Mouse (Mus musculus): ENCODE measurements around the gene Rab5c. TPM values are rescaled to one million over a fixed set of nuclear protein-coding genes. Genes with fewer than 3 reads are reported as not detected.

The Rab5c gene
- total and polyA plus RNA-seq, 3 experiments, result 121 to 156 (median 150) TPM

GRCm38 (mm10) chr11:100780247-100780646 lies 42.2 kb upstream of the Rab5c start:
- no peak overlapping the region for H3K9ac ChIP-seq (ENCODE audit: insufficient read depth, low read depth)
- no peak for TF ChIP-seq KAT2A (IDR thresholded peaks at IDR 0.05; ENCODE audit: insufficient replicate concordance, low read length)
- no peak for TF ChIP-seq ELF1 (IDR thresholded peaks at IDR 0.05; ENCODE audit: low read depth, low read length)
- TF ChIP-seq E2F4 (IDR thresholded peaks at IDR 0.05; ENCODE audit: insufficient replicate concordance, low read depth, low read length), result no peak
- TF ChIP-seq BHLHE40 (IDR thresholded peaks at IDR 0.05; ENCODE audit: low read depth, low read length), result no peak
- TF ChIP-seq GABPA (IDR thresholded peaks at IDR 0.05; ENCODE audit: insufficient replicate concordance, low read depth, low read length), result no peak
- no peak for TF ChIP-seq POLR2AphosphoS2 (IDR thresholded peaks at IDR 0.05; ENCODE audit: low read depth, low read length)
- no peak for TF ChIP-seq EP300 (IDR thresholded peaks at IDR 0.05; ENCODE audit: low read length)
- no peak for TF ChIP-seq NELFE (IDR thresholded peaks at IDR 0.05; ENCODE audit: low read depth, low read length)
- TF ChIP-seq USF2 (conservative IDR thresholded peaks at IDR 0.05; ENCODE audit: low read depth, low read length), result no peak
- no peak for TF ChIP-seq MEF2A (IDR thresholded peaks at IDR 0.05; ENCODE audit: borderline replicate concordance, low read depth, low read length)
- TF ChIP-seq TBP (conservative IDR thresholded peaks at IDR 0.05; ENCODE audit: low read depth, low read length), result no peak
- no peak for TF ChIP-seq CHD2 (IDR thresholded peaks at IDR 0.05; ENCODE audit: low read length)
- no peak for TF ChIP-seq IRF4 (IDR thresholded peaks at IDR 0.05; ENCODE audit: low read depth, low read length)
- DNase-seq (ENCODE audit: extremely low read depth), result no peak
- peaks cover 16 to 53% of the 10 kb centered on the region in 2 experiments for H3K36me3 ChIP-seq (replicated peaks in 1 of 2; ENCODE audit: control insufficient read depth in 1 of 2, insufficient read depth in 1 of 2, low read length in 1 of 2)
- no peaks in the 10 kb centered on the region for H3K9me3 ChIP-seq (replicated peaks; ENCODE audit: low read length)
- H3K4me1 ChIP-seq (ENCODE audit: control insufficient read depth in 1 of 2, insufficient read depth in 2 of 2), result peaks cover 4 to 21% of the 10 kb centered on the region in 2 experiments
- no peaks in the 10 kb centered on the region for H3K79me2 ChIP-seq (replicated peaks; ENCODE audit: control insufficient read depth, extremely low read depth, insufficient read depth, poor library complexity, severe bottlenecking)
- H3K27me3 ChIP-seq (replicated peaks), result no peaks in the 10 kb centered on the region
- no peak overlapping the region for H3K4me3 ChIP-seq (replicated peaks in 1 of 3; ENCODE audit: low read depth in 2 of 3, low read length in 2 of 3, poor library complexity in 1 of 3)
- no peak overlapping the region for H3K27ac ChIP-seq (ENCODE audit: insufficient read depth, low read depth)
- in situ Hi-C loops (cut with MboI; ENCODE audit: low pct_ligation_motif_present, low pct_unique_long_range_greater_than_20kb, low sequenced_read_pairs) (no loop called here), dilution Hi-C loops (cut with MboI; ENCODE audit: extremely low pct_ligation_motif_present, extremely low pct_unique_long_range_greater_than_20kb, low sequenced_read_pairs) (no loop called here)
- no peak overlapping the region for H3K4me2 ChIP-seq (ENCODE audit: insufficient read depth, low read depth, poor library complexity, severe bottlenecking)

GRCm38 (mm10) chr11:100778069-100778468 lies 40.1 kb upstream of the Rab5c start:
- H3K4me2 ChIP-seq (ENCODE audit: insufficient read depth, low read depth, poor library complexity, severe bottlenecking), result no peak overlapping the region
- no peak overlapping the region for H3K4me3 ChIP-seq (replicated peaks in 1 of 3; ENCODE audit: low read depth in 2 of 3, low read length in 2 of 3, poor library complexity in 1 of 3)
- DNase-seq (ENCODE audit: extremely low read depth), result no peak
- H3K27ac ChIP-seq (ENCODE audit: insufficient read depth, low read depth), result no peak overlapping the region
- dilution Hi-C loops (cut with MboI; ENCODE audit: extremely low pct_ligation_motif_present, extremely low pct_unique_long_range_greater_than_20kb, low sequenced_read_pairs), result no loop called here
- no peak overlapping the region for H3K9ac ChIP-seq (ENCODE audit: insufficient read depth, low read depth)
- H3K36me3 ChIP-seq (replicated peaks in 1 of 2; ENCODE audit: control insufficient read depth in 1 of 2, insufficient read depth in 1 of 2, low read length in 1 of 2), result peaks cover 11 to 36% of the 10 kb centered on the region in 2 experiments
- TF ChIP-seq CTCF (conservative IDR thresholded peaks at IDR 0.05 in 1 of 2, IDR thresholded peaks at IDR 0.05 in 1 of 2; ENCODE audit: low read depth in 2 of 2, low read length in 2 of 2), result peak in 1 of 2 experiments; percentile 21; a peak in 1 of 4 replicates
- TF ChIP-seq ZC3H11A (IDR thresholded peaks at IDR 0.05; ENCODE audit: low read depth, low read length), result no peak
- in situ Hi-C loops (cut with MboI; ENCODE audit: low pct_ligation_motif_present, low pct_unique_long_range_greater_than_20kb, low sequenced_read_pairs), result no loop called here
- no peaks in the 10 kb centered on the region for H3K27me3 ChIP-seq (replicated peaks)
- H3K79me2 ChIP-seq (replicated peaks; ENCODE audit: control insufficient read depth, extremely low read depth, insufficient read depth, poor library complexity, severe bottlenecking), result no peaks in the 10 kb centered on the region
- H3K9me3 ChIP-seq (replicated peaks; ENCODE audit: low read length), result no peaks in the 10 kb centered on the region
- H3K4me1 ChIP-seq (ENCODE audit: control insufficient read depth in 1 of 2, insufficient read depth in 2 of 2), result peaks cover 4 to 37% of the 10 kb centered on the region in 2 experiments
